Mouse (Mus musculus): ENCODE measurements around the gene Sept11. TPM values are rescaled to one million over a fixed set of nuclear protein-coding genes. Genes with fewer than 3 reads are reported as not detected.

The Sept11 gene
- total RNA-seq (2021), result 10 to 100 TPM; 69.1 to 85.0 TPM
- long read RNA-seq, experiment 1, full-length matches to known transcripts, result 6 of 34 reads
- long read RNA-seq, experiment 1, partial matches to known transcripts, result 6 of 34 reads
- long read RNA-seq, experiment 1, other reads (novel, unspliced or antisense), result 22 of 34 reads
- long read RNA-seq, experiment 2, partial matches to known transcripts, result 21 of 56 reads
- long read RNA-seq, experiment 2, other reads (novel, unspliced or antisense), result 28 of 56 reads

GRCm38 (mm10) chr5:93092857-93093622 is at the start of gene Sept11:
TSS of gene Sept11 (plus strand) at chr5:93093437.
- peak; percentile 94 to 96 for DNase-seq
- intact Hi-C loops (cut with DNase I), result loop anchor here (5.0 kb wide), 2 partner anchors 39 to 174 kb away; partner anchors contain the start of gene Ccng2

DNA sequence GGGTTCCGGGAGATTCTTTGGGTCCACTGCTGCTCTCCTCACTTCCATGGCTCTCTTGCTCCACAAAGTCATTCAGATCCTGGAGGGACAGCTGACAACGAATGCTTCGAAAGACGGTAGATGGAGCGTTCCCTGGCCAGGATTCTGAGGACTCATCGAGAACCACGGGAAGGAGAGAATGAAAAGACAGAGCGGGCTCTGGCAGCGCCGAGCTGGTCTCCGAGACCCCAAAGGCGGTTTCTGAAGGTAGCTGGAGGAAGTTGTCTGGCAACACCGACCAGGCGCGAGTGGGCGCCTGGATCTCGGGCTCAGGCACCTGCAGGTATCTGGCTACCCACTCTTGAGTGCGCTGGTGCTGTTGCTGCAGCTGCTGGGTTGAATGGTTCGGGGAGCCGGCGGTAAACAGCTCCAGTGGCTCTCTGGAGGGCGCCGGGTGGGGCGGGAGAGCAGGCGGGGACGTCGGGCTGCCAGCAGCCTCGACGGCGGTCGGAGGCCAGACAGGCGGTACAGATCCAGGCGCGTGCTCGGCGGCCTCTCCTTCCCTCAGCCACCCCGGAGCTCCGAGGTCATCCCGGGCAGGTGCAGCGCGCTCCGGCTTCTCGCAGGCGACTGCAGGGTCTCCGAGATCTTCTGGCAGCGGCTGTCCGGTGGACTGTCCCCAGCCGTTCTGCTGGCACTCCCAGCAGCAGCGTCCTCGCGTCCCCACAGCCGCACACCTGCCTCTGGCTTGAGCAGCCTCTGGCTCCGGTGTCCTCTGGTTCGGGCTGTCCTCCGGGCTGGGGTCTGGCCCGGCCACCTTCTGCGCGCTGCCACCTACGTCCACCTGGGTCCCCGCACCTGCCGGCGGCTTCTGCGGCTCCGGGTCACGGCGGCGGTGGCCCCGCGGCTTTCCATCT is 49.3 kb upstream of the Sept11 start:
- DNase-seq, result no peak
- intact Hi-C loops (cut with DNase I), result no loop called here

GRCm38 (mm10) chr5:93044584-93045370 is 48.5 kb upstream of the Sept11 start, which contains the start of gene Sowahb:
TSS of gene Sowahb (minus strand) at chr5:93045022.
- intact Hi-C loops (cut with DNase I), result no loop called here

GRCm38 (mm10) chr5:93045371-93045714 is 47.9 kb upstream of the Sept11 start:
- intact Hi-C loops (cut with DNase I), result no loop called here
- no peak for DNase-seq

More at GRCm38 (mm10) chr5:93044584-93045370, 48.5 kb upstream of the Sept11 start, which contains the start of gene Sowahb:
- no peak for DNase-seq

GRCm38 (mm10) chr5:93046306-93046845 is 46.9 kb upstream of the Sept11 start:
- intact Hi-C loops (cut with DNase I), result no loop called here
- no peak for DNase-seq

GRCm38 (mm10) chr5:93048481-93049240 is 44.6 kb upstream of the Sept11 start:
- intact Hi-C loops (cut with DNase I), result no loop called here

DNA sequence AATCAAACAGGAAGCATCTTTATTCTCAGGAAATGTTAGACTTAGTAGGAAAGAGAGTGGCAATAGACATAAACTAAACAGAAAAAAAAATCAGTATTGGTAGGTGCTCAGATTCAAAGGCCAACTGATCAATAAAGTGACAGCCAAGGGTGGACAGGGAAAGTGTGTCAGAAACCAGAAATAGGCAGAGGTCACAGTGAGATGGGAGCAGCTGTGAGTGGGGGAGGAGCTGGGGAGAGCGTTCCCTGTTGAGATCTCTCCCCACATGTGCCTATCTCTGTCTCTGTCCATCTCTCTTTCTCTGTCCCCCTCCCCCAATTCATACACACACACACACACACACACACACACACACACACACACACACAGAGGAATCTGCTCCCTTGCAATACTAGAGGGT is 43.3 kb upstream of the Sept11 start:
- no peak for DNase-seq
- intact Hi-C loops (cut with DNase I), result loop anchor here (10.0 kb wide), 1 partner anchor 115 kb away; no protein-coding TSS in a partner anchor

More at GRCm38 (mm10) chr5:93048481-93049240, 44.6 kb upstream of the Sept11 start:
- no peak for DNase-seq

DNA sequence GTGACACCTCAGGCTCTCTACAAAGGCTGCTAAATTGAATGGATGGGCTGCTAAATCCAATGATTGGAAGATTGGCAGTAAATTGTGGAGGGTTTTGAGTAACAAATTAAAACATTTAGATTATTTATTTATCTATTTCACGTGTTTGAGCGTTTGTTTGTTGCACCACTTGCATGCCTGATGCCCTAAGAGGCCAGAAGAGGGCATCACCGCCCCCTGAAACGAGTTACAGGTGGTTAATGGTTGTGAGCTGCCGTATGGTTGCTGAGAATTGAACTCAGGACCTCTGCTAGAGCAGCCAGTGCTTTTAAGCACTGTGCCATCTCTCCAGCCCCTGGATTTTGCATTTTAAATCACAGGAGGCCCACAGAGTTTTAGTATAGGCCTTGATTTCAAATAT is 42.2 kb upstream of the Sept11 start:
- intact Hi-C loops (cut with DNase I), result loop anchor here (10.0 kb wide), 1 partner anchor 114 kb away; no protein-coding TSS in a partner anchor
- no peak for DNase-seq

DNA sequence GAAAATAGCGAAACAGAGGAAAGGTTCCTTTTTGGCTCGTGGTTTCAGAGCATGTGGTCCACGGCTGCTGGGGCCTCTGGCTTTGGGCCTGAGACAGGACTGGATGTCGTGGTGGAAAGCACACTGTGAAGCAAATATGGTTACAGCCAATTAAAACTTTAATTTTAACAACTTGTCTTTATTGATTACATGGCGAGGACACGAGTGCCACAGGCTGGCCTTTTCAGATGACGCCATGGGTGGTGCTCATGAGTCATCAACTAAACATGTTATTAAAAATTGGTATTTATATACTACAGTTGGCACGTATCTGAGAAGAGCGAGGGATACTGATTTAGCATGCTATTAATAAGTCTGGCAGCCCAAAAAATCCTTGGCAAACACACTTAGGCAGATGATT is 41.3 kb upstream of the Sept11 start:
- no peak for DNase-seq
- intact Hi-C loops (cut with DNase I), result loop anchor here (10.0 kb wide), 1 partner anchor 113 kb away; no protein-coding TSS in a partner anchor

DNA sequence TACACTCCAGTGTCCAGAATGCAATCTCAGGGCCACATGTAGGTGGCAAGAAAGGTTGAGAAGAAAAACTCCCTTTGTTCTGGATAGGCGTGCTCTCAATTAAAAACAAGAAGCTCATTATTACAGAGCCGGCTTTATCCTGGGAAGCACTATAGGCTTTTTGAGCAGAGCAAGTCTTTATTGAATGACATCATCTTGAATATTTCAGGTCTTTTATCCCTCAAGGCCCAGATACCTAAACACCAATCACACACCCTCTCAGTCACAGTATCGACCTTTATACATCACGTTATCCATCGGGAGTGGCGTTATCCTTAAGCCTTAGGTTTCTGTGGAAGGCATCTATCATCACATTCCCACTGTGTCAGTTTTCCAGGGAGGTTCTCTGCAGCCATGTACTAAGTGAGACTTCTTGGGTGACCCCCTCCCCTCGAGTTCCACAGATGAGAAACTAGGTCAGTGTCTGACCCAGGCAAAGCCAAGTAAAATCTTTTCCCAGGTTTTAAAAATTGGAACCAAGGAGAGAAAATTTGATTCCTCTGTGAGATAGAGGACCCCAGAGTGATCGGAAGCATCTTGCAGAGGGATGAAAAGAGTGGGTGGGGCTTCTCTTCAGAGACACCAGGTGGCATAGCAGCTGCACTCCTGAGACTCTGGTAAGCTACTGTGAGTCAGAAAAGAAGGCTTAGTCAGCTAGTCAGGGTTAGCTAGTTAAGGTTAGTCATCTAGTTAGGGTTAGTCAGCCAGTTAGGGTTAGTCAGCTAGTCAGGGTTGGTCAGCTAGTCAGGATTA is 39.4 kb upstream of the Sept11 start:
- DNase-seq, result no peak
- intact Hi-C loops (cut with DNase I), result loop anchor here (10.0 kb wide), 1 partner anchor 111 kb away; no protein-coding TSS in a partner anchor

DNA sequence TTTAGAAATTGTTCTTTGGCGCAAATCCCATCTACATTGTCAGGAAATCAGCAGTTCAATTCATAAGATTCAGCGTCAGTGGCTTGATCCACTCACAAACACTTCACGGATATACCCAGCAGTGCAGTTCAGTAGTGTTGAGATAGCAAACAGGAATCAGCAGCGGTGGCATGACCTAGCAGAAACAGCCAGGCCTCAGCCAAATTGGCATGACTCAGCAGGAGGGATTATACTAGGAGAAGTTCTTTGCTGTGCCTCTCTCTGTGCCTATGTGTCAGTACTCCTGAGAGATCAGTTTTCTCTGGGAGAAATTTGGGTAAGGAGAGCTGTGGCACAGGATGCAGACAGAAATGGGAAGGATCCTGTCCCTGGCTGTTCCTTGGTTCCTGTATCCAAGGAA is 32.4 kb upstream of the Sept11 start:
- DNase-seq, result no peak
- intact Hi-C loops (cut with DNase I), result no loop called here

DNA sequence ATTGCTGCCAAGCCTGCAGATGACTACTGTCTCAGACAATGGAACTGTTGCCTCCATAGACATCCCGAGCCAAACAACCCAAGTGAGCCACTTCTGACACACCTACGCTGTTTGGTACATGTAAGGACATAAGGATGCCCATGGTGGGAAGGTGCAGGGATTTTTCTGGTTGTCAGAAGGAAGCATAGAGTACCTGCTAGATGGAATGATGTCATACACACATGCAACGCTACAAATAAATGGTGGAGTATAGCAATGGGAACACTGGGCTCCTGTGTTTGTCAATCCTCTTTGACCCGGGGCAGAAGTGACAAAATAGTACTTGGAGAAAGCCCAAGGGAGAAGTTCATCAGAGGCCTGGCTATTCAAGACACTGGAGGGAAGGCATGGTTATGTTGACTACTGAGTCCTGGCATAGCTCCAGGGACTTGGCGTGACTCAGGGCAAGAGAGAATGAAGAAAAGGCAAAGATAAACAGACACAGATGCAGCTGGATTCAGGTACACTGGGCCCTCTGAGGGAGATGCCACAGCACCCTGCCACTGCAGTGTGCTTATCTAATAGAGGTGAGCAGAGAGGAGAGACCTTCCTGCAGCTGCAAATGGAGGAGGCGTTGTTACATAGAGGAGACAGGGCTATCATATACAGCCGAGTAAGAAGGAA is 15.4 kb upstream of the Sept11 start:
- DNase-seq, result no peak
- intact Hi-C loops (cut with DNase I), result no loop called here

- intact Hi-C loops (cut with DNase I), result no loop called here
These were observed 13.6 kb upstream of the Sept11 start for GRCm38 (mm10) chr5:93079596-93079995.

DNA sequence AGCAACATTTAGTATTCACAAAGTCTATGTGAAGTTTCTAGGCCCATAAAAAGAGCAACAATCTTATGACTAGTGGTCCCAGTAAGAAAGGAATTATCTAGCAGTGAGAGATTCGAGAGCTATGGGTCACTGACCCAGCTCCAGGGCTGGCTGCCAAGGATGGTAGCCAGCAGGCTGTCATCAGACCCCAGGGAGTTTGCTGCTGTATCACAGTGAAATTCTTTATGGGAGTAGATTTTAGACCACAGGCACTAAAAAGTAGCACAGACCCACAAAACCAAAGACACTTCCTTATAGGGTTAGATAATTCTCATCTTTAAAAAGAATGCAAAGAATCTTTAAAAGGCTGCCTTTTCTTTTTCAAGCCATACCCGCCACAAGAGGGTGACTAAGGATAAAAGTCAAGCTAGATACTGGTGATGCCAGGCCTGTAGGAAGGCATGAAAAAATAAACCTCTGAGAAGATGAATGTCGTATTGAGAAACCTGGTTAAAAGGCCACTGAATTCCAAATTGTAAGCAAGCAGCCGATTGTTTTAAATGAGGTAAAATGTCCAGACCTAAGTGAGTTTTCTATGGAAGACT is 8.1 kb upstream of the Sept11 start:
- intact Hi-C loops (cut with DNase I), result loop anchor here (2.0 kb wide), 1 partner anchor 78 kb away; no protein-coding TSS in a partner anchor
- no peak for DNase-seq

More at GRCm38 (mm10) chr5:93079596-93079995, 13.6 kb upstream of the Sept11 start:
- DNase-seq, result no peak

DNA sequence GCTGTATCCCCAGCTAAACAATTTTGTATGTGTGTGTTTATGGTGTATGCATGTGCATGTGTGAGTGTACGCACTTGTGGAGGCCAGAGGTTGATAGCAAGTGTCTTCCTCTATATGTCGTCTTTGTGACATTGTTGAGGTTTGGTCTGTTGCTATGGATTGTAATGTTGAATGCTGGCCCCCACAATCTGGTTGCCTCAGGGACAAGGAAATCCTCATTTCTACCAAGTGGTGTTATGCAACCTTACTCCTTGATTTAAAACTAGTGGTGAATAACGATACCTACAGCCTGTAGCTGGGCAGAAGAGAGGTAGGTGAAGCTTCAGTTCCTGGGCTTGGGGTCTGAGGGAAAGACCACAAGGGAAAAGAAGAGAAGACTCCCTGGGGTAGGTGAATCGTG is 7.3 kb upstream of the Sept11 start:
- DNase-seq, result no peak
- intact Hi-C loops (cut with DNase I), result loop anchor here (2.0 kb wide), 1 partner anchor 77 kb away; no protein-coding TSS in a partner anchor

DNA sequence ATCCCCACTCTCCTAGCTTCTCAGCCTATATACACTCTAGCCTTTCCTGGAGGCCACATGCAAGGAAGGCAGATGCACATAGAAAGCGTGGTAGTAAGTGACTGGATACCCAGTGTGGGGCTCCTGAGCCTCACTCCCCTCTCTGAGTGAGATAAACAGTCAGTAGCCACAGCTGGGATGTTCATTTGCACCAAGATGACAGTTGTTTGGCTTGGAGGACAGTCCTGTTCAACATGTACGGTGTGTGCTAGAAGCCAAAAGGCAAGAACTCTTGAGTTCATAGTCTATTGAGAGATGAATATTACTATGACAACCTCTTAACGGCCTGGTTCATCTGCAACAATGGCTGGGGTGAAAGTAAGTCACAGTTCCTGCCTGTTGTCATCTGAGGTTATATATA is 2.0 kb upstream of the Sept11 start:
- DNase-seq, result no peak
- intact Hi-C loops (cut with DNase I), result loop anchor here (5.0 kb wide), 2 partner anchors 41 to 176 kb away; partner anchors contain the start of gene Ccng2

Measured in gastrocnemius, postnatal 36 days (tissue).